Mouse (Mus musculus) MEL (cell line): ENCODE data around the gene Pcnx4.

Source experiments
- CTCF ChIP-seq, 3 experiments: IDR thresholded peaks in 2 of 3; conservative IDR thresholded peaks in 1 of 3; 2 replicates each; pipeline ENCODE4 v1.5.1; 2011 to 2012; ENCODE audit warnings: low read length in 3 of 3, low read depth in 2 of 3, mild to moderate bottlenecking in 2 of 3, improper control_type of control experiment in 1 of 3, inconsistent platforms in 1 of 3, mixed read lengths in 1 of 3, moderate library complexity in 1 of 3; ENCODE audit not compliant: control insufficient read depth in 1 of 3, insufficient read depth in 1 of 3, poor library complexity in 1 of 3, severe bottlenecking in 1 of 3
- GATA1 ChIP-seq: IDR thresholded peaks from 2 replicates; pipeline ENCODE4 v1.6.1; 2011; ENCODE audit warnings: low read depth, low read length, improper control_type of control experiment
- HCFC1 ChIP-seq: IDR thresholded peaks from 2 replicates; pipeline ENCODE4 v1.6.1; 2012; ENCODE audit warnings: low read depth, mild to moderate bottlenecking, inconsistent platforms, low read length, improper control_type of control experiment, moderate library complexity
- JUND ChIP-seq: IDR thresholded peaks from 2 replicates; pipeline ENCODE4 v1.6.1; 2011; ENCODE audit warnings: low read depth, mild to moderate bottlenecking, improper control_type of control experiment, low read length
- MAFK ChIP-seq: IDR thresholded peaks from 2 replicates; pipeline ENCODE4 v1.6.1; 2011; ENCODE audit warnings: low read depth, mild to moderate bottlenecking, low read length, improper control_type of control experiment, borderline replicate concordance
- ZMIZ1 ChIP-seq: IDR thresholded peaks from 2 replicates; pipeline ENCODE4 v1.6.1; 2012; ENCODE audit warnings: low read depth, mild to moderate bottlenecking, inconsistent platforms, low read length, improper control_type of control experiment, moderate library complexity

GRCm38 (mm10) chr12:72496866-72497600 is 39.1 kb upstream of the Pcnx4 start:
- TF ChIP-seq GATA1: no peak
- TF ChIP-seq CTCF (IDR thresholded peaks at IDR 0.05 in 2 of 3, conservative IDR thresholded peaks at IDR 0.05 in 1 of 3; ENCODE audit: control insufficient read depth in 1 of 3, insufficient read depth in 1 of 3, low read depth in 2 of 3, low read length in 3 of 3, poor library complexity in 1 of 3, severe bottlenecking in 1 of 3): no peak
- TF ChIP-seq HCFC1: no peak
- TF ChIP-seq JUND: no peak
- TF ChIP-seq ZMIZ1: no peak
- no peak for TF ChIP-seq MAFK
